10 mouse cellular contexts compared by ENCODE assay signal in genomic region chr7:80111066-80112045, GRCm38 (mm10). TPM values are rescaled to one million over a fixed set of nuclear protein-coding genes. Genes with fewer than 3 reads are reported as not detected.
DNase-seq lines count a peak whose midpoint lies in the region; ATAC-seq and TF ChIP-seq lines count a peak whose summit lies in the region.
"Had no signal": no experiment of that assay in that cellular context is flagged by ENCODE, and none has a peak within 500 bp of the region (broad histone marks: within the 10 kb centered on the region; RNA-seq: fewer than 3 reads in every experiment).

No protein-coding gene starts in this region.

- 78% methylated on average over 9 of the region's 9 CpGs for WGBS in embryonic facial prominence, embryonic 14.5 days
- 87% methylated on average over 9 of the region's 9 CpGs for WGBS in embryonic facial prominence, embryonic 10.5 days

- peaks cover 50% of the 10 kb centered on the region for H3K36me3 ChIP-seq in embryonic facial prominence, embryonic 14.5 days (ENCODE audit: control insufficient read depth, insufficient read depth, low read length)
- H3K36me3 ChIP-seq in embryonic facial prominence, embryonic 10.5 days (replicated peaks): peaks cover 69% of the 10 kb centered on the region
- peaks cover 5% of the 10 kb centered on the region for H3K36me3 ChIP-seq in ES-Bruce4 (ENCODE audit: control insufficient read depth, insufficient read depth, low read length, poor library complexity, severe bottlenecking)

- intact Hi-C loops in left cerebral cortex, postnatal 36 days (cut with DNase I): loop anchor here (5.0 kb wide), 1 partner anchor 189 kb away; the partner anchor contains the start of gene Ap3s2

- H3K4me3 ChIP-seq in embryonic facial prominence, embryonic 14.5 days (ENCODE audit: low read depth, low read length): no peak overlapping the region
- H3K4me3 ChIP-seq in embryonic facial prominence, embryonic 10.5 days: no peak overlapping the region
- H3K4me3 ChIP-seq in ES-Bruce4 (ENCODE audit: low read depth, low read length): 0 out of 2 replicates have a peak overlapping the region, but pooled peaks have one; percentile 22
- H3K4me3 ChIP-seq: embryonic facial prominence, embryonic 13.5 days; limb, embryonic 13.5 days had no signal

- no peak overlapping the region for H3K4me2 ChIP-seq in embryonic facial prominence, embryonic 14.5 days (ENCODE audit: low read depth, low read length)

- H3K4me1 ChIP-seq in embryonic facial prominence, embryonic 14.5 days (ENCODE audit: control insufficient read depth, insufficient read depth, low read length): peaks cover 31% of the 10 kb centered on the region
- peaks cover 54% of the 10 kb centered on the region for H3K4me1 ChIP-seq in embryonic facial prominence, embryonic 10.5 days
- H3K4me1 ChIP-seq in ES-Bruce4 (ENCODE audit: control insufficient read depth, insufficient read depth, low read length): peaks cover 5% of the 10 kb centered on the region

- peak overlapping the region; percentile 21; the same call in 1 of the 2 replicates for H3K9ac ChIP-seq in embryonic facial prominence, embryonic 14.5 days (ENCODE audit: low read depth, low read length)
- H3K9ac ChIP-seq in ES-Bruce4 (ENCODE audit: low read depth, poor library complexity, severe bottlenecking): no peak overlapping the region
- H3K9ac ChIP-seq: limb, embryonic 13.5 days had no signal

- H3K9me3 ChIP-seq in embryonic facial prominence, embryonic 14.5 days (ENCODE audit: control insufficient read depth, low read length): 0 out of 2 replicates have a peak, but pooled peaks cover 8% of the 10 kb centered on the region
- H3K9me3 ChIP-seq in embryonic facial prominence, embryonic 10.5 days: 0 out of 2 replicates have a peak, but pooled peaks cover 6% of the 10 kb centered on the region
- H3K9me3 ChIP-seq in ES-Bruce4 (replicated peaks; ENCODE audit: control insufficient read depth, insufficient read depth, low read length, poor library complexity, severe bottlenecking): peaks cover 13% of the 10 kb centered on the region
- H3K9me3 ChIP-seq: limb, embryonic 13.5 days had no signal

- no peak for ATAC-seq in embryonic facial prominence, embryonic 14.5 days (ENCODE audit: low read depth)

- DNase-seq in embryonic facial prominence, embryonic 14.5 days (ENCODE audit: low spot score): no peak
- DNase-seq in embryonic facial prominence, embryonic 10.5 days (ENCODE audit: low spot score): no peak
- peak; percentile 51 for DNase-seq in kidney, adult 9 months
- no peak for DNase-seq in kidney, postnatal 14 days
- DNase-seq in left cerebral cortex, postnatal 36 days (ENCODE audit: low spot score in 2 of 2): peak; percentile 42 to 50
- no peak for DNase-seq in cerebellum, postnatal 10 days
- no peak for DNase-seq in testis, postnatal 10 days (ENCODE audit: low spot score)

- no peak overlapping the region for H3K27ac ChIP-seq in embryonic facial prominence, embryonic 14.5 days (replicated peaks; ENCODE audit: low read depth, low read length)
- no peak overlapping the region for H3K27ac ChIP-seq in embryonic facial prominence, embryonic 10.5 days (replicated peaks)
- H3K27ac ChIP-seq in ES-Bruce4 (ENCODE audit: insufficient read depth, low read length): peak overlapping the region; percentile 91
- H3K27ac ChIP-seq: embryonic facial prominence, embryonic 13.5 days; limb, embryonic 13.5 days had no signal

- no peak for TF ChIP-seq POLR2A in ES-Bruce4 (IDR thresholded peaks at IDR 0.05; ENCODE audit: insufficient read depth, low read length)

- no peak for TF ChIP-seq CTCF in ES-Bruce4 (IDR thresholded peaks at IDR 0.05; ENCODE audit: low read depth, low read length)

- H3K27me3 ChIP-seq in embryonic facial prominence, embryonic 14.5 days (replicated peaks; ENCODE audit: control insufficient read depth, insufficient read depth, low read length): no peaks in the 10 kb centered on the region
- H3K27me3 ChIP-seq in embryonic facial prominence, embryonic 10.5 days (replicated peaks; ENCODE audit: low read depth, poor library complexity, severe bottlenecking): no peaks in the 10 kb centered on the region
- H3K27me3 ChIP-seq in ES-Bruce4 (ENCODE audit: control insufficient read depth, insufficient read depth, low read length, poor library complexity, severe bottlenecking): no peaks in the 10 kb centered on the region
- H3K27me3 ChIP-seq: embryonic facial prominence, embryonic 13.5 days; limb, embryonic 13.5 days had no signal

- TF ChIP-seq EP300 in ES-Bruce4 (IDR thresholded peaks at IDR 0.05; ENCODE audit: insufficient read depth, low read depth, low read length): 0 out of 2 replicates have a peak, but pooled peaks have one; percentile 39

RNA-seq across cellular contexts. Expression of gene Idh2, which starts 3.8 kb away (rescaled TPM):
- 565 and 594 TPM in 2 replicates for polyA plus RNA-seq in embryonic facial prominence, embryonic 14.5 days (2014; fragmentation: Nextera tagmentation; extraction: Ambion mirVana)
- polyA plus RNA-seq in embryonic facial prominence, embryonic 10.5 days (2016; fragmentation: Nextera tagmentation; extraction: Ambion mirVana): 522 and 534 TPM in 2 replicates
- polyA plus RNA-seq in ES-Bruce4 (2011; ENCODE audit: insufficient read depth, insufficient read length, low read depth, missing spikeins): 178 and 182 TPM in 2 replicates
- total RNA-seq in left cerebral cortex, postnatal 36 days (2021): 10 to 100 TPM; 52.2 to 55.6 TPM

Comparison
In these comparisons a context has a peak if more than half of its experiments do, and no peak if none do; other contexts are left out.
1. DNase-seq: peak in kidney, adult 9 months (single experiment) and left cerebral cortex, postnatal 36 days (2 of 2); none in embryonic facial prominence, embryonic 14.5 days (single experiment), embryonic facial prominence, embryonic 10.5 days (single experiment), kidney, postnatal 14 days (single experiment), cerebellum, postnatal 10 days (0 of 2) and testis, postnatal 10 days (single experiment).